Mouse (Mus musculus): ENCODE measurements around the gene Acap3. TPM values are rescaled to one million over a fixed set of nuclear protein-coding genes. Genes with fewer than 3 reads are reported as not detected.

The Acap3 gene
- total and polyA plus RNA-seq, 2 experiments from 2014 or later = 64.5 to 82.6 TPM

- Histone ChIP-seq H3K4me1 (ENCODE audit: insufficient read depth, low read length) (peaks cover 28% of the 10 kb centered on the region), H3K27ac (ENCODE audit: low read depth, low read length) (peak overlapping the region; percentile 72), H3K9me3 (ENCODE audit: low read length) (no peaks in the 10 kb centered on the region), H3K4me2 (ENCODE audit: low read depth, low read length, poor library complexity, severe bottlenecking) (peak overlapping the region; percentile 93), H3K36me3 (ENCODE audit: insufficient read depth, low read length) (peaks cover 29% of the 10 kb centered on the region), H3K27me3 (ENCODE audit: insufficient read depth, low read length) (no peaks in the 10 kb centered on the region), H3K4me3 (ENCODE audit: low read depth, low read length) (peak overlapping the region; percentile 94; the same call in 1 of the 2 replicates), H3K9ac (replicated peaks; ENCODE audit: low read length, poor library complexity, severe bottlenecking) (peak overlapping the region; percentile 50; the same call in 1 of the 2 replicates)
- 28% methylated on average over 6 of the region's 6 CpGs for WGBS
- no peak for ATAC-seq (ENCODE audit: low FRiP score)
- TF ChIP-seq CTCF (IDR thresholded peaks at IDR 0.05) = no peak
- peak; percentile 82 for DNase-seq (ENCODE audit: low spot score)
Measured at GRCm38 (mm10) chr4:155895216-155895615, 3.6 kb downstream of the Acap3 start.

- no peak for ATAC-seq (ENCODE audit: low FRiP score)
- Histone ChIP-seq H3K4me1 (ENCODE audit: insufficient read depth, low read length) (peaks cover 22% of the 10 kb centered on the region), H3K9me3 (ENCODE audit: low read length) (no peaks in the 10 kb centered on the region), H3K27ac (ENCODE audit: low read depth, low read length) (no peak overlapping the region), H3K9ac (replicated peaks; ENCODE audit: low read length, poor library complexity, severe bottlenecking) (no peak overlapping the region), H3K4me2 (ENCODE audit: low read depth, low read length, poor library complexity, severe bottlenecking) (peak overlapping the region; percentile 93), H3K36me3 (ENCODE audit: insufficient read depth, low read length) (peaks cover 32% of the 10 kb centered on the region), H3K27me3 (ENCODE audit: insufficient read depth, low read length) (no peaks in the 10 kb centered on the region), H3K4me3 (ENCODE audit: low read depth, low read length) (no peak overlapping the region)
- DNase-seq (ENCODE audit: low spot score) = no peak
- TF ChIP-seq CTCF (IDR thresholded peaks at IDR 0.05) = no peak
- 94% methylated on average over 4 of the region's 4 CpGs for WGBS
Measured at GRCm38 (mm10) chr4:155895826-155896225, 4.2 kb downstream of the Acap3 start.

DNA sequence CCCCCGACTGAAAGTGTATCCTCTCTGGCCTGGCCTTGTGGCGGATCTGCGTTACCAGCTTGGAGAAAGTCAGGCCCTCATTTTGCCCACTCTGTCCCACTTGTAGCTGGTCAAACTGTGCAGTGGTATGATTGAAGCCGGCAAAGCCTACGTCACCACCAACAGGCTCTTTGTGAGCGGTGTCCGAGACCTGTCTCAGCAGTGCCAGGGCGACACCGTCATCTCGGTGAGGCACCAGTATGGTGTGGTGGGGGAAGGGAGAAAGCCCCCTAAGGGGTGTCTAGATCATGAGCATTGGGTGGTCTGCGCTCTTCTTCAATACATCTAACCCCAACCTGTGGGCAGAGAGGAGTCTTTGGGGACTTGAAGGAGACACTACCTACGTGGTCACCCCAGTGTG lies 4.8 kb downstream of the Acap3 start:
- no peak overlapping the region for H3K4me3 ChIP-seq (ENCODE audit: low read depth, low read length)
- H3K27ac ChIP-seq (ENCODE audit: low read depth, low read length) = no peak overlapping the region
- TF ChIP-seq CTCF (IDR thresholded peaks at IDR 0.05) = no peak
- ATAC-seq (ENCODE audit: low FRiP score) (no peak), DNase-seq (ENCODE audit: low spot score) (no peak)
- no peaks in the 10 kb centered on the region for H3K9me3 ChIP-seq (ENCODE audit: low read length)
- no peak overlapping the region for H3K4me2 ChIP-seq (ENCODE audit: low read depth, low read length, poor library complexity, severe bottlenecking)
- WGBS = 97% methylated on average over 12 of the region's 12 CpGs
- H3K4me1 ChIP-seq (ENCODE audit: insufficient read depth, low read length) = peaks cover 22% of the 10 kb centered on the region
- H3K36me3 ChIP-seq (ENCODE audit: insufficient read depth, low read length) = peaks cover 38% of the 10 kb centered on the region
- no peak overlapping the region for H3K9ac ChIP-seq (replicated peaks; ENCODE audit: low read length, poor library complexity, severe bottlenecking)
- no peaks in the 10 kb centered on the region for H3K27me3 ChIP-seq (ENCODE audit: insufficient read depth, low read length)

DNA sequence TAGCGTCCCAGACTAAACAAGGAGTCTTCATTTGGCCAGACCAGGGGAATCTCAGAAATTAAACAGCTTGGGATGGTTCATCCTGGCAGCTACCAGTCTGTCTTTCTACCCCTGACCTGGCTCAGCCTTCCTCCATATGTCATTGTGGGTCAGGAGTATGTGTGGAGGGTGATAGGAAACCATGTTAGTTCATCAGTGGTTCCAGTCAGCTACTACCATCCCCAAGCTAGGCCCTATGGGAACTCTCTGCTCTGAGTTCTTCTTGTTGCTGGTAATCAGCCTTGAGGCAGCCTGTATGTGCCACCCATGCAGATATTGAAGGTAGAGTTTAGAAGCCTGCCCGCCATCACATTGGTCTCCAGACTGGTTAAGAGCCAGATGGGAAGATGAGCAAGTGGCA lies 6.7 kb downstream of the Acap3 start:
- H3K9me3 ChIP-seq (ENCODE audit: low read length) = no peaks in the 10 kb centered on the region
- DNase-seq (ENCODE audit: low spot score) = no peak
- H3K4me2 ChIP-seq (ENCODE audit: low read depth, low read length, poor library complexity, severe bottlenecking) = no peak overlapping the region
- H3K4me3 ChIP-seq (ENCODE audit: low read depth, low read length) = no peak overlapping the region
- H3K27ac ChIP-seq (ENCODE audit: low read depth, low read length) = no peak overlapping the region
- H3K9ac ChIP-seq (replicated peaks; ENCODE audit: low read length, poor library complexity, severe bottlenecking) = no peak overlapping the region
- H3K27me3 ChIP-seq (ENCODE audit: insufficient read depth, low read length) = no peaks in the 10 kb centered on the region
- H3K4me1 ChIP-seq (ENCODE audit: insufficient read depth, low read length) = peaks cover 22% of the 10 kb centered on the region
- no peak for ATAC-seq (ENCODE audit: low FRiP score)
- WGBS = 100% methylated on average over 2 of the region's 2 CpGs
- peaks cover 56% of the 10 kb centered on the region for H3K36me3 ChIP-seq (ENCODE audit: insufficient read depth, low read length)
- TF ChIP-seq CTCF (IDR thresholded peaks at IDR 0.05) = no peak

- no peak overlapping the region for H3K27ac ChIP-seq (ENCODE audit: low read depth, low read length)
- DNase-seq (ENCODE audit: low spot score) (no peak), ATAC-seq (ENCODE audit: low FRiP score) (no peak)
- no peaks in the 10 kb centered on the region for H3K9me3 ChIP-seq (ENCODE audit: low read length)
- peaks cover 12% of the 10 kb centered on the region for H3K4me1 ChIP-seq (ENCODE audit: insufficient read depth, low read length)
- TF ChIP-seq CTCF (IDR thresholded peaks at IDR 0.05) = no peak
- H3K36me3 ChIP-seq (ENCODE audit: insufficient read depth, low read length) = peaks cover 66% of the 10 kb centered on the region
- H3K4me2 ChIP-seq (ENCODE audit: low read depth, low read length, poor library complexity, severe bottlenecking) = no peak overlapping the region
- 96% methylated on average over 7 of the region's 7 CpGs for WGBS
- H3K9ac ChIP-seq (replicated peaks; ENCODE audit: low read length, poor library complexity, severe bottlenecking) = no peak overlapping the region
- no peak overlapping the region for H3K4me3 ChIP-seq (ENCODE audit: low read depth, low read length)
- H3K27me3 ChIP-seq (ENCODE audit: insufficient read depth, low read length) = no peaks in the 10 kb centered on the region
Measured at GRCm38 (mm10) chr4:155899355-155899754, 7.7 kb downstream of the Acap3 start.

DNA sequence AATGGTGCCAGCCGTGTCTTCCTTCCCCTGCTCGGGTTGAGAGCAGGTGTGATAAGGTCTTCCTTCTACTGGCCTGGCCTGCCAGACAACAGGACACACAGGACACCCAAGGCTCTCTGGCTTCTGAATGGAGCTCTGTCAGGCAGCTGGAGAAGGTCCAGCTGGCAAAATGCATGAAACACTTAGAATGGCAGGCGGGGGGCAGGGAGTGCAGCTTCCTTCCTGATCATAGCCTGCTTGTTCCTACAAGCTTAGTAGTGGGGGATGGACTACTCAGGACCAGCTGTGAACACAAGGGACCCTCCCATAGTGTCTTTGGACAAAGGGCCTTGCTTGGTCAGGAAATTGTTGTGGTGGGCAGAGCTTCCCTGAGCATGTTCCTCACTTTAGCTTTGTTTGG lies 9.6 kb downstream of the Acap3 start:
- H3K27me3 ChIP-seq (ENCODE audit: insufficient read depth, low read length) = no peaks in the 10 kb centered on the region
- peaks cover 83% of the 10 kb centered on the region for H3K36me3 ChIP-seq (ENCODE audit: insufficient read depth, low read length)
- 83% methylated on average over 3 of the region's 3 CpGs for WGBS
- ATAC-seq (ENCODE audit: low FRiP score) (no peak), DNase-seq (ENCODE audit: low spot score) (peak; percentile 67)
- no peak overlapping the region for H3K27ac ChIP-seq (ENCODE audit: low read depth, low read length)
- H3K4me2 ChIP-seq (ENCODE audit: low read depth, low read length, poor library complexity, severe bottlenecking) = no peak overlapping the region
- H3K4me1 ChIP-seq (ENCODE audit: insufficient read depth, low read length) = no peaks in the 10 kb centered on the region
- TF ChIP-seq CTCF (IDR thresholded peaks at IDR 0.05) = no peak
- H3K4me3 ChIP-seq (ENCODE audit: low read depth, low read length) = no peak overlapping the region
- H3K9ac ChIP-seq (replicated peaks; ENCODE audit: low read length, poor library complexity, severe bottlenecking) = no peak overlapping the region
- H3K9me3 ChIP-seq (ENCODE audit: low read length) = no peaks in the 10 kb centered on the region
